Mouse (Mus musculus) urinary bladder, postnatal 36 days (tissue): ENCODE results near the gene Cfb.
A peak's percentile ranks its signal among the peaks of the same experiment; 100 is the strongest.

Experiments used
- DNase-seq, 2 experiments: peaks; one replicate each; pipeline ENCODE4 v3.0.0; 2022; ENCODE audit warnings: low spot score in 2 of 2, mixed read lengths in 1 of 2

The Cfb gene

GRCm38 (mm10) chr17:34884704-34885103 is 22.4 kb upstream of the Cfb start:
- DNase-seq = no peak

DNA sequence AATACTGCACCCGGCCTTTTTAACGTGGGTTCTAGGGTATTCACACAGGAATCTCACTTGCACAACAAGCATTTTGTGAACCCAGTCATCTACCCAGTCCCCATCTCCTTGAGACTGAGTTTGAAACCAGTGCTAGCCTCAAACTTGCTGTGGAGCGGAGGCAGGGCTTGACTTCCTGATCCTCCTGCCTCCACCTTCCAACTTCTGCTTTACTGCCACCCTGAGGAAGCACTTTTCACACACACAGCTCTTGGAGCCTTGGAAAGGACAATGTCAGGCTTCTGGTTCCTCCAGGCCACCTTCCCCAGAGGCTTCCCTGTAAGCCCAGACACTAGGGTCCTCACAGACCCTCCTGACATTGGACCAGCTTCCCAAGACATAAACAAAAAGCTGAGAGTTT is 21.0 kb upstream of the Cfb start:
- DNase-seq = no peak

DNA sequence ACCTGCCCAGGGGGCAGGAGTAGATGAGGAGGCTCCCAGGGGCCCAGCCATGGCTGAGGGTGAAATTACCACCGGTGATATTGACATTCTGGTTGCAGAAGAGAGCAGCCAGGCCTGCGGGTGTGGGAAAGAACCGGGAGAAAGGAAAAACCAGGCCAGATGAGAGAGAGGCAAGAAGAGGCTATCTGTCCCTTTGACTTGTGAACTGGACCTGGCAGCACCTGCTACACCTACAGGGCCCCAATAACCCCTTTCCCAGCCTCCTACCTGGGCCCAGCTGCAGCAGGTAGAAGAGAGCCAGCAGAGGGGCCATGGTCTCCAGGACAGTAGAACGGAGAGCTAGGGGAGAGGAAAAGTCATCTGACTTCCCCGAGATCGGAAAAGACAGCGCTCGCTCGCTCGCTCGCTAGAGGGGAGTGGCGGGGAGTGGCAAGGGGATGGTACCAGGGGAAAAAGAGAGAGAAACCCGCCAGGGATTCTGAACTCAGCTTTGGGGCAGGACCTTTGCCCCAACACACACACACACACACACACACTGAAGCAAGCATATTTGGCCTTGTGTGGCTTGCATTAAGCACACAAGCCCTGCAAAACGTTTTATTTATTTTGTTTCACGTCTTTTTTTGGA is 19.5 kb upstream of the Cfb start, which contains the start of gene Gm20547:
Gm20547 (minus strand) TSS at position 360 of the 628 bp plus-strand sequence.
- no peak for DNase-seq

GRCm38 (mm10) chr17:34881166-34881565 is 18.8 kb upstream of the Cfb start:
- no peak for DNase-seq

GRCm38 (mm10) chr17:34879336-34879879 is 17.1 kb upstream of the Cfb start, which contains the start of gene Zbtb12:
Zbtb12 (plus strand) TSS chr17:34879483.
- no peak for DNase-seq

DNA sequence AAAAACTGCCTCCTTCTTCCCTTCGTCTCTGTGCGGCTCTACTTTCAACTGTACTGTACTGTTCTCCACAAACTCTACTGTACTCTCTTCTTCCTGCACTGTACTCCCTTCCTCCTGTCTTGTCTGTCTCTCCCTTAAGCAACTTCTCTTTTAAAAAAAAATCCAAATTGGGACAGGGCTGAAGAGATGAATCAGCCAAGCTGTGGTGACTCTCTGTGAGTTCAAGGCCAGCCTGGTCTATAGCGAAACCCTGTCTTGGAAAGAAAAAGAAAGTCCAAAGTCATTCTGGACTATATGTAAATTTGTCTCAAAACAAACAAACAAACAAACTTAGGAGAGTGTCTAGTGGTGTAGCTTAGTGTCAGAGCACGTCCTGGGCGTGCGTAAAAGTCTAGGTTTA is 12.0 kb upstream of the Cfb start:
- no peak for DNase-seq

DNA sequence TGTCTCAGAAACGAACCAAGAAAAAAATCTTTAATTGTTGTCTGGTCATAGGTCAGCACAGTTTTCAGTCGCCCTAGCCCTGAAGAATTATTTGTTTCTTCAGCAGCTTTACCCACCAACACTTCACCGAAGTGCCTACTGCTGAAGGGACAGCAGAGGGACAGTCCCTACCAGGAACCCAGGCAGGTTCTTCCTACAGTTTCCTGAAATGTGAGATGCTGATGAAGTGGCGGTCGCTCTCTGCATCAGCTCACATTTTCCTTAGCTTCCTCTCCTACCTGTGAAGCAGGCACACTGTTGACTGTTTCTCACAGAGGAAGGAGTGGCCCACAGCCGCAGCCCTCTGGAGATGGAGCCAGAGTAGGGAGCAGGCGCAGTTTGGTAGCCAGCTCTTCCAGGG is 3.7 kb upstream of the Cfb start:
- no peak for DNase-seq

GRCm38 (mm10) chr17:34861704-34862415 is 458 bp downstream of the Cfb start:
- DNase-seq = peak in 1 of 2 experiments; percentile 40

DNA sequence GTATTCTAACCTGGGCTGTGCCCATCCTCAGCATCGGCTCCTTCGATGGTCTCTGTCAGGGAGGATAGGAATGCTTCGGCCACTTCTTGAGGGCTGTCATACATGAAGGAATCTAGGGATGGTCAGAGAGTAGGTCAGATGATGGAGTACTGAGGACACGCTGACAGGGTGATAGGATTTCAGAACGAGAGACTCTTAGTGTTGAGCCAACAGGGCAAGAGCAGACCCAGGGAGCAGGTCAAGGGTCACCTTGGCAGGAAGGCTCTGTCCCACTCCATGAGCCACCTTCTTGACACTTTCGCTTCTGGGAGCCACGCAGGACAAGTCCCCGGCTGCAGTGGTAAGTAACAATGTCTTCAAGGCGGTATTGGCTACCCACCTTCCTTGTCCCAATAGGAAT is 1.8 kb downstream of the Cfb start:
- DNase-seq = no peak

- no peak for DNase-seq
These were observed 3.6 kb downstream of the Cfb start for GRCm38 (mm10) chr17:34858670-34859069.

GRCm38 (mm10) chr17:34855825-34856224 is 6.5 kb downstream of the Cfb start:
- DNase-seq = peak in 1 of 2 experiments; percentile 33

- DNase-seq = no peak
These were observed 7.6 kb downstream of the Cfb start for GRCm38 (mm10) chr17:34854761-34855160.

GRCm38 (mm10) chr17:34853511-34853910 is 8.8 kb downstream of the Cfb start:
- no peak for DNase-seq

DNA sequence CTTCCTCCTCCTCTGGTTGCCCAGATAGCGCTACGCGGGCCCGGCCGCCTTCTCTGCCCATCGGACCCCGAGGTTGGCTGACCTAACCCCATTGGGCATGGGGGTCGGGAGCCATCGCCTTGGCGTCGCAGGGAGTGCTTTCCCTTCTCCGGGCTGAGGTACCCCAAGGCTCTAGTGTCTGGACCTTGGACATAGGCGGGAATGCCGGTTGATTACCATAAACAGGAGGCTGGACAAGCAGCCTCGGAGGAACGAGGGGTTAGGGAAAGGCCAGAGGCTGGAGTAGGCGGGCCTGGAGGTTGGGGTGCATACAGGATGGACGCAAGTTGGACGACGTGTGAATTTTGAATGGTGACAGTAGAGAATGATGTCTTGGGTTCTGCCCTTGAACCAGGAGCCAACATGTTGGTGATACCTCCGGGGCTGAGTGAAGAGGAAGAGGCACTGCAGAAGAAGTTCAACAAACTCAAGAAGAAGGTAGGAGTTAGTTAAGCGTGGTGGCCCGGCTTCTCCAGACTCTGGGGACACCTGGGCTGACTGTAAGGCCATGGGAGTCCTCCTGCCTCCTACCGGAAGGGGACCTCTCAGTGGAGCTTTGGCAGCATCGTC is 11.7 kb downstream of the Cfb start:
- no peak for DNase-seq

GRCm38 (mm10) chr17:34849722-34850516 is 12.4 kb downstream of the Cfb start, which contains the start of the genes Skiv2l and Nelfe:
Skiv2l (minus strand) TSS chr17:34850210.
Nelfe (plus strand) TSS chr17:34850391.
- DNase-seq = peak; percentile 98

GRCm38 (mm10) chr17:34847615-34848014 is 14.7 kb downstream of the Cfb start:
- no peak for DNase-seq

DNA sequence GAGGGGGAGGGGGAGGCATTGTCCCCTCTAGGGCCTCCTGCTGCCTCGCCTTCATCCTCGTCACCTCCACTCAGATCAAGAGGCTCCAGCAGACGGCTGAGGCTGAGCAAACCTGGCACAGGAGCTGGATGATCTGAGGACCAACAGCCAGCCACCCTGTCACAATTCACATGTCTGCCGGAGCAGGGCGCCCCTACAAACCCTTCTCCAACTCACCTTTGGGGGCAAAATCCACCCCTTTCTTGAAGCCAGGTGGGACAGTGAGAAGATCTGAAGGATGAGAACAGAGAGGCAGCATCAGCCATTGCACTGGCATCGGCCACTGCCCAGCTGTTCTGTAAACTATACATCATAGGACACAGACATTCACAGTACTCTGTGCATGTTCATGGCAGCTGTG is 15.1 kb downstream of the Cfb start:
- no peak for DNase-seq

- DNase-seq = no peak
These were observed 17.4 kb downstream of the Cfb start for GRCm38 (mm10) chr17:34844884-34845283.

- no peak for DNase-seq
These were observed 21.5 kb downstream of the Cfb start for GRCm38 (mm10) chr17:34840736-34841307.

- DNase-seq = no peak
These were observed 23.5 kb downstream of the Cfb start for GRCm38 (mm10) chr17:34838785-34839184.
